Mouse (Mus musculus): ENCODE measurements at regions not wholly inside any gene's neighbourhood (a gene's known extent, or its start where the extent isn't known, plus 50 kb on each side); places are given as distances from the start of the nearest gene placed in this dataset.
"Not testable (repeated sequence)": the region's sequence is repeated elsewhere in the genome, so short reads cannot be mapped to it uniquely, and the experiment has no call there.

GRCm38 (mm10) chr17:91733927-91734324 is 641.1 kb upstream of the Nrxn1 start:
- DNase-seq: peak; percentile 43 to 67

- no peak for DNase-seq
These were observed 640.5 kb upstream of the Nrxn1 start for GRCm38 (mm10) chr17:91733174-91733926.

GRCm38 (mm10) chr17:91710412-91710811 is 617.5 kb upstream of the Nrxn1 start:
- no peak for DNase-seq

- DNase-seq: no peak
These were observed 598.2 kb upstream of the Nrxn1 start for GRCm38 (mm10) chr17:91691063-91691462.

GRCm38 (mm10) chr17:91657449-91657848 is 564.6 kb upstream of the Nrxn1 start:
- no peak for DNase-seq

- no peak for DNase-seq
These were observed 564.2 kb upstream of the Nrxn1 start for GRCm38 (mm10) chr17:91657036-91657435.

GRCm38 (mm10) chr17:91631915-91632314 is 539.0 kb upstream of the Nrxn1 start:
- DNase-seq: no peak

GRCm38 (mm10) chr17:91614175-91614574 is 521.3 kb upstream of the Nrxn1 start:
- DNase-seq: not testable (repeated sequence)

GRCm38 (mm10) chr17:91589120-91589519 is 496.2 kb upstream of the Nrxn1 start:
- DNase-seq: no peak

- DNase-seq: not testable (repeated sequence)
These were observed 458.3 kb upstream of the Nrxn1 start for GRCm38 (mm10) chr17:91551058-91551691.

- no peak for DNase-seq
These were observed 438.6 kb upstream of the Nrxn1 start for GRCm38 (mm10) chr17:91531488-91531887.

GRCm38 (mm10) chr17:91517256-91517655 is 424.4 kb upstream of the Nrxn1 start:
- DNase-seq: no peak
